Mouse (Mus musculus) ES-E14 (cell line): ENCODE data around the gene Agap1.

ENCODE experiments used
- MAFK ChIP-seq: IDR thresholded peaks from 2 replicates; pipeline ENCODE4 v1.6.1; 2014; ENCODE audit warnings: mild to moderate bottlenecking, low read depth, low read length, inconsistent platforms; ENCODE audit not compliant: insufficient read depth
- ZNF384 ChIP-seq: IDR thresholded peaks from 2 replicates; pipeline ENCODE4 v1.6.1; 2012; ENCODE audit warnings: low read depth, low read length, inconsistent platforms

- no peak for TF ChIP-seq MAFK
- TF ChIP-seq ZNF384, result no peak
These were observed 273.9 kb downstream of the Agap1 start for GRCm38 (mm10) chr1:89728481-89728880.
